Mouse (Mus musculus): ENCODE results near the gene Zbp1. TPM values are rescaled to one million over a fixed set of nuclear protein-coding genes. Genes with fewer than 3 reads are reported as not detected.
A peak's percentile ranks its signal among the peaks of the same experiment; 100 is the strongest.

The Zbp1 gene
- polyA plus RNA-seq, 1 experiment from 2014 or later: 0.84 TPM

- WGBS (ENCODE audit: insufficient replicate concordance): 73% methylated on average over 10 of the region's 10 CpGs
- H3K27me3 ChIP-seq: peaks cover 19% of the 10 kb centered on the region; the same call in 1 of the 2 replicates
- H3K27ac ChIP-seq (replicated peaks): no peak overlapping the region
- no peaks in the 10 kb centered on the region for H3K36me3 ChIP-seq (replicated peaks)
- H3K4me2 ChIP-seq: no peak overlapping the region
- no peak overlapping the region for H3K4me3 ChIP-seq (replicated peaks)
- no peaks in the 10 kb centered on the region for H3K4me1 ChIP-seq (replicated peaks)
- no peak for ATAC-seq (ENCODE audit: insufficient read depth)
- no peak overlapping the region for H3K9ac ChIP-seq
- no peaks in the 10 kb centered on the region for H3K9me3 ChIP-seq (replicated peaks)
Measured at GRCm38 (mm10) chr2:173164946-173165345, 53.8 kb downstream of the Zbp1 start.

GRCm38 (mm10) chr2:173164358-173164757, 54.4 kb downstream of the Zbp1 start:
- Histone ChIP-seq H3K9me3 (replicated peaks) (no peaks in the 10 kb centered on the region), H3K4me2 (no peak overlapping the region), H3K9ac (no peak overlapping the region), H3K27ac (replicated peaks) (no peak overlapping the region), H3K4me3 (replicated peaks) (no peak overlapping the region), H3K4me1 (replicated peaks) (no peaks in the 10 kb centered on the region), H3K27me3 (peaks cover 16% of the 10 kb centered on the region; the same call in 1 of the 2 replicates), H3K36me3 (replicated peaks) (no peaks in the 10 kb centered on the region)
- no peak for ATAC-seq (ENCODE audit: insufficient read depth)
- 17% methylated on average over 2 of the region's 2 CpGs for WGBS (ENCODE audit: insufficient replicate concordance)

DNA sequence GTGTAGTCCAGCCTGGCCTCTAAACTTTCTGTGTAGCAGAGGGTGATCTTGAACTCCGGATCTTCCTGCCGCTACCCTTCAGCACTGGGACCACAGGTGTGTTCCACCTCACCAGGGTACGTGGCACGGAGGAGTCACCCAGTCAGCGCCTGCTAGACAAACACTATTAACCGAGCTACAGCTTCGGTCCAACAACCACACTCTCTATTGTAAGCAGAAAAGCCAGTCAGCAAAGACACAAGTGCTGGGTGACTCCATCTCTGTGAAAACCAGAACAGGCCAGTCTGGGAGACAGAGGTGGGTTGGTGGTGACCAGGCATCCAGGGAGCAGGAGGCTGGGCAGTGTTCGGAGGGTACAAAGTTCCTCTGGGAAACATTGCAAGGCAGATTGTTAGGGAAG, 55.3 kb downstream of the Zbp1 start:
- Histone ChIP-seq H3K9ac (no peak overlapping the region), H3K36me3 (replicated peaks) (no peaks in the 10 kb centered on the region), H3K27me3 (peaks cover 8% of the 10 kb centered on the region; the same call in 1 of the 2 replicates), H3K4me1 (replicated peaks) (no peaks in the 10 kb centered on the region), H3K4me2 (no peak overlapping the region), H3K27ac (replicated peaks) (no peak overlapping the region), H3K4me3 (replicated peaks) (no peak overlapping the region), H3K9me3 (replicated peaks) (no peaks in the 10 kb centered on the region)
- ATAC-seq (ENCODE audit: insufficient read depth): no peak
- 74% methylated on average over 8 of the region's 8 CpGs for WGBS (ENCODE audit: insufficient replicate concordance)

DNA sequence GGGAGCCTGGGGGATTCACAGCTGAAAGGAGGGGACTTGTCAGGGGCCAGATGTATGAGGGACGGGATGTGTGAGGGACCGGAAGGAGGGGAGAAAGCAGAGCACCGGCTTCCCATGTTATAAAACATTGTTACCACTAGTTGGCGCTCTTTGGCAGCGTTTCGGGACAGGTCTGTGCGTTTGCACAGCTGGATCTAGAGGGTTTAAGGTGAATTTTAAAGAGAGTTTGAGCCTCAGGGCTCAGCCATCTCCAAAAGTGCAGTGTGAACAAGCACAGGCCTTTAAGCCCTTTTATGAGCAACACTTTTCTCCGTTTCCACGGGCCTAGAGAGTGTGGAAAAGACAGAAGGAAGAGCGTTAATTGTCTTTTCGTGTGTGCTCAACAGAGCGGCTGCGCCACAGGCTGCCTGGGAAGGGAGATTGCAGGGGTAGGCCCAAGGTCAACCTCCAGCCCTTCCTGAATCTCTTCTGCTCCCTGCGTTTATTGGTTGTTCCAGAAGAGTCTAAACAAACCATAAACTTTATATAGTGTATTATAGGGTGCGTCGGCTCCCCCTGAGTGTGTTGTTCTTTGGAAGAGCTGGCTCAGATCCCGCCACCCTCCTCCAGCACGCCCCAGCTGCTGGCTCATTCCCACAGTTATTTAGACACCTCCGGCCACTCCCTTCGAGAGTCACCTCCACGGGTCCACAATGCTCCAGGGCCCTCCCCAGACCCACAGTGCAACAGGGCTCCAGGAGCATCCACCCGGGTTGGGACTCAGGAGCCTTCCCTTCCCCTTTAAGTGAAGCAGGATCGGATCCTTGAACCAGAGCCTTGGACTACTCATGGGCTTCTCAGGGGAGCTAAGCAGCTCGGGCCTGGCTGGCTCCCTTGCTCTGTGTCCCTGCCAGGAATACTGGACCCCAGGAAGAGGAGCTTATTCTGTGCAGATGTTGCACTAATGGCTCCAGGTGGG, 59.1 kb downstream of the Zbp1 start:
- H3K27me3 ChIP-seq: 0 out of 2 replicates have a peak, but pooled peaks cover 3% of the 10 kb centered on the region
- H3K4me3 ChIP-seq (replicated peaks): no peak overlapping the region
- no peak overlapping the region for H3K27ac ChIP-seq (replicated peaks)
- no peaks in the 10 kb centered on the region for H3K9me3 ChIP-seq (replicated peaks)
- no peaks in the 10 kb centered on the region for H3K4me1 ChIP-seq (replicated peaks)
- no peak overlapping the region for H3K9ac ChIP-seq
- H3K36me3 ChIP-seq (replicated peaks): no peaks in the 10 kb centered on the region
- 46% methylated on average over 24 of the region's 24 CpGs for WGBS (ENCODE audit: insufficient replicate concordance)
- ATAC-seq (ENCODE audit: insufficient read depth): peak; percentile 36; the same call in 1 of the 2 replicates
- no peak overlapping the region for H3K4me2 ChIP-seq

GRCm38 (mm10) chr2:173158390-173159055, 60.2 kb downstream of the Zbp1 start:
- no peaks in the 10 kb centered on the region for H3K9me3 ChIP-seq (replicated peaks)
- H3K4me1 ChIP-seq (replicated peaks): no peaks in the 10 kb centered on the region
- no peaks in the 10 kb centered on the region for H3K36me3 ChIP-seq (replicated peaks)
- 78% methylated on average over 19 of the region's 19 CpGs for WGBS (ENCODE audit: insufficient replicate concordance)
- H3K27ac ChIP-seq (replicated peaks): no peak overlapping the region
- 0 out of 2 replicates have a peak, but pooled peaks cover 3% of the 10 kb centered on the region for H3K27me3 ChIP-seq
- no peak overlapping the region for H3K4me3 ChIP-seq (replicated peaks)
- no peak overlapping the region for H3K9ac ChIP-seq
- no peak for ATAC-seq (ENCODE audit: insufficient read depth)
- H3K4me2 ChIP-seq: no peak overlapping the region

GRCm38 (mm10) chr2:173157871-173158270, 60.9 kb downstream of the Zbp1 start:
- Histone ChIP-seq H3K9ac (no peak overlapping the region), H3K36me3 (replicated peaks) (no peaks in the 10 kb centered on the region), H3K4me3 (replicated peaks) (no peak overlapping the region), H3K9me3 (replicated peaks) (no peaks in the 10 kb centered on the region), H3K27me3 (0 out of 2 replicates have a peak, but pooled peaks cover 3% of the 10 kb centered on the region), H3K4me2 (no peak overlapping the region), H3K27ac (replicated peaks) (no peak overlapping the region), H3K4me1 (replicated peaks) (peaks cover 6% of the 10 kb centered on the region; the same call in 1 of the 2 replicates)
- WGBS (ENCODE audit: insufficient replicate concordance): 70% methylated on average over 4 of the region's 4 CpGs
- no peak for ATAC-seq (ENCODE audit: insufficient read depth)

DNA sequence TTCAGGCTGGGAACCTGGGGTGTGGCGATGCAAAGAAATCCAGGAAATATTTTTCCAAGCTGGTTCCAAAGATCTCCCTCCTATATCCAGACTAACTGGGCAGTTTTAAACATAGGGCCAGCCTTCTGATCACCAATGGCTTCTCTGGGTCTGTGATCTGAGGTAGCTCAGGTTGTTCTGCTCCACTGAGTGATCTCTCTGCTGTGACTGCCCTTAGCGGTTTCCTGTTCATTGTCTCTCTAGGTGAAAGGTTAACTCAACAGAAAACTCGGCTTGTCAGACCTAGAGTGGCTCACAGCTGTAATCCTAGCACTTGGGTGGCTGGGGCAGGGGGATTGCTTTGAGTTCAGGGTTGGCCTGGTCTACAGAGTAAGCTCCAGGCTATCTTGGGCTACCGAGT, 61.3 kb downstream of the Zbp1 start:
- H3K4me3 ChIP-seq (replicated peaks): no peak overlapping the region
- H3K9me3 ChIP-seq (replicated peaks): no peaks in the 10 kb centered on the region
- 47% methylated on average over 4 of the region's 4 CpGs for WGBS (ENCODE audit: insufficient replicate concordance)
- peaks cover 7% of the 10 kb centered on the region for H3K4me1 ChIP-seq (replicated peaks)
- no peak overlapping the region for H3K27ac ChIP-seq (replicated peaks)
- 0 out of 2 replicates have a peak, but pooled peaks cover 3% of the 10 kb centered on the region for H3K27me3 ChIP-seq
- no peak overlapping the region for H3K9ac ChIP-seq
- no peak for ATAC-seq (ENCODE audit: insufficient read depth)
- H3K4me2 ChIP-seq: no peak overlapping the region
- H3K36me3 ChIP-seq (replicated peaks): no peaks in the 10 kb centered on the region

GRCm38 (mm10) chr2:173156923-173157322, 61.8 kb downstream of the Zbp1 start:
- Histone ChIP-seq H3K4me3 (replicated peaks) (no peak overlapping the region), H3K9me3 (replicated peaks) (no peaks in the 10 kb centered on the region), H3K27me3 (0 out of 2 replicates have a peak, but pooled peaks cover 3% of the 10 kb centered on the region), H3K27ac (replicated peaks) (no peak overlapping the region), H3K4me1 (replicated peaks) (peaks cover 12% of the 10 kb centered on the region), H3K9ac (no peak overlapping the region), H3K36me3 (replicated peaks) (no peaks in the 10 kb centered on the region), H3K4me2 (no peak overlapping the region)
- ATAC-seq (ENCODE audit: insufficient read depth): no peak
- WGBS (ENCODE audit: insufficient replicate concordance): 74% methylated on average over 13 of the region's 13 CpGs

Other genes with a start within 250 kb of the Zbp1 start
- 0.03 TPM in 1 of 2 replicates, not detected in the other for gene Spo11, start 241.2 kb downstream of the Zbp1 start, polyA plus RNA-seq (2015; fragmentation: Nextera tagmentation; extraction: Ambion mirVana)
- 64.0 and 64.7 TPM in 2 replicates for gene Rae1, start 218.8 kb downstream of the Zbp1 start, polyA plus RNA-seq (2015; fragmentation: Nextera tagmentation; extraction: Ambion mirVana)
- 315 and 352 TPM in 2 replicates for gene Rbm38, start 198.4 kb downstream of the Zbp1 start, polyA plus RNA-seq (2015; fragmentation: Nextera tagmentation; extraction: Ambion mirVana)
- 0.03 and 0.07 TPM in 2 replicates for gene Ctcfl, start 99.4 kb downstream of the Zbp1 start, polyA plus RNA-seq (2015; fragmentation: Nextera tagmentation; extraction: Ambion mirVana)
- 0.54 and 0.66 TPM in 2 replicates for gene Pck1, start 65.9 kb downstream of the Zbp1 start, polyA plus RNA-seq (2015; fragmentation: Nextera tagmentation; extraction: Ambion mirVana)
- 0.12 and 0.16 TPM in 2 replicates for gene Pmepa1, start 57.6 kb upstream of the Zbp1 start, polyA plus RNA-seq (2015; fragmentation: Nextera tagmentation; extraction: Ambion mirVana)